Mouse (Mus musculus): Measurements from ENCODE around the gene Upk3b.

Upk3b gene

DNA sequence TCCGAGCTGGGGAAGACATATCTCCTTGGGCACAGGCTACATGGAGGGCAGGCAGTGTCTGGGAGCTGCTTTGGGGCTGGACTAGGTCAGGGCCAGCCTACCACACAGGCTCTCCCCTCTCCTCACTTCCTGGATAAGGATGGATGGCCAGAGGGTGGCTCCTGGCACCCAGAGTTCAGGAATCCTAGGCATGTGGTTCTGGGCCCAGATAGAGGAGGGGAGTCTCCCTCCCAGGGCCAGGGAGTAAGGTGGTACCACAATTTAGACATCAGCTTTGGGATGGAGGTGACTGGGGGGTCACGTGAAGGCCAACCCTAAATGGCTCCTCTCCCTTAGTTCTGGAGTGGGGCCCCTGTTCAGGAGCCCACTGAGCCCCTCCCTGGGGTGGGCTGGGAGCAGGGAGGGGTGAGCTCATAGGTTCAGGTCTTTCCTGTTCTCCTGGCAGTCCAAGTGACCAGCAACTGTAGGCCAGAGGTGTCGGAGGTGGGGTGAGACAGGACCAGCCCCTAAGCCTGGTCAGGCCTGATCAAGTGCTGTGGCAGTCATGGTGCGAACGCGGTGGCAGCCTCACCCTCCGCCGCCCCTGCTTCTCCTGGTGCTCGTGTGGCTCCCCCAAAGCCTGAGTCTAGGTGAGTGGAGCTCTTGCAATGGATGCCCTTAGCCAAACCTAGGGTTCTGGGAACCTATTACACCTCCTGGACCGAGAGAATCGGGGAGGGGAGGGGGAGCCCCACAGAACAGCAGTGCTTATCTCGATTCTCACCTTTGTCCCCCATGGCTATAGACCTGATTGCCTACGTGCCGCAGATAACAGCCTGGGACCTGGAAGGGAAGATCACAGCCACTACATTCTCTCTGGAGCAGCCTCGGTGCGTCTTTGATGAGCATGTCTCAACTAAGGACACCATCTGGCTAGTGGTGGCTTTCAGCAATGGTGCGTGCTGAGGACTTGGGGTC, at the start of gene Upk3b:
Gene Upk3b, plus strand, starts transcription at position 239 of the 957 bp plus-strand sequence.
- no peak for DNase-seq (ENCODE audit: low spot score in 2 of 2)

DNA sequence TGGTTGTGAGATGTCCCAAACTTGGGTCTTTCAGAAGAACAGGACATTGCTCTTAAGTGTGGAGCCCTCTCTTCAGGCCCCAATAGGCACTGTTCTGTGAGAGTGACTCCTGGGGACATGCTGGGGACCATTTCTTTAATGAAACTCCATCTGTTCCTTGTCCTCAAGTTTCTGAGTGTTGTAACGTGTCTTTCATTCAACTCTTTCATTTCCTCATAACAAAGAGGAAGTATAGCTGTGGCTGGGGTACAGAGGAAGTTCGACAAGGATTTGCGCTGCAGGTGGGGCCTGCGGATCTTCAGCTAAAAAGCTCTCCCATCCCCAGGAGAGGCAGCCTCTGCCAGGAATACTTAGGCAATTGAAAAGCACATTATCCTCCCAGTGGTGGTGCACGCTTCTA, 47.7 kb upstream of the Upk3b start:
- peak in 1 of 2 experiments; percentile 22 for DNase-seq (ENCODE audit: low spot score in 2 of 2)

DNA sequence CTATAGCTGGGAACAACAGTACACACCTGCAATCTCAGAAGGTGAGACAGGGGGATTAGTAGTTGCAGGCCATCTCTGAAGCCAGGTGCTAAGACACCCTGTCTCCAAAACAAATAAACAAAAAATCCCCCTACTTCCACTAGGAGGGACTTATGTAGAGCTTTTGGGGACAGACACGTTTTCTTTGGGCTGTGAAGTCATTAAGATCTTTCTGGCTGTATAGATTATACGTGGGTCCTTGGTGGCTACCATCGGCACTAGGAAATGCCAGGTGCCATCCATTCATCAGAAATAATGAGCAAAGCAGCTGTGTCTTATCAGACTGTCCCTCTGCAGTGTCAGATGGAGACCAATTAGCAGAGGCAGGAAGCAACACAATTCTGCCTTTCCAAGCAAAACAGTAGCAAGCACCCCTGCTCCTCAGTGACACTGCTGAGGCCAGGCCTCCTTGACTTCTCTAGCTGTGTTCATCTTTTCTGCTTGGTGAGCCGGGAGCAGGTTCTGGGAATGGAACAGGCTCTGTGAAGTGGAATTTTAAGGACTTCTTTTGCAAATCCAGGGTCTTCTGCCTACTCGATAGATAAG, 44.8 kb upstream of the Upk3b start:
- DNase-seq (ENCODE audit: low spot score in 2 of 2): no peak

DNA sequence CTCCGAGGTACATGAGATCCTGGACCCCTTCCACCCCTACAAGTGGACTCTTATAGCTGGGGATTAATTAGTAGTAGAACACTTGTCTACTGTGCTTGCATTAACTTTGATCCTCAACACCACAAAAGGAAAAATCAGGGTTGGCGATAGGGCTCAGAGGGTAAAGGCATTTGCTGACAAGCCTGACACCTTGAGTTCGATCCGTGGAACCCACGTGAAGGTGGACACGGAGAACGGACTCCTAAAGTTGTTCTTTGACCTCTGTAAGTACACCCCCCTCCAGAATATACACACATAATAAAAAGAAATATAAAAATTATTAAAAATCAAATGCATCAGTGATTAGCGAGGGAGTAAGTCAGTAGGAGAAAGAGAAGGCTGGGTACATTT, 44.0 kb upstream of the Upk3b start:
- no peak for DNase-seq (ENCODE audit: low spot score in 2 of 2)

DNA sequence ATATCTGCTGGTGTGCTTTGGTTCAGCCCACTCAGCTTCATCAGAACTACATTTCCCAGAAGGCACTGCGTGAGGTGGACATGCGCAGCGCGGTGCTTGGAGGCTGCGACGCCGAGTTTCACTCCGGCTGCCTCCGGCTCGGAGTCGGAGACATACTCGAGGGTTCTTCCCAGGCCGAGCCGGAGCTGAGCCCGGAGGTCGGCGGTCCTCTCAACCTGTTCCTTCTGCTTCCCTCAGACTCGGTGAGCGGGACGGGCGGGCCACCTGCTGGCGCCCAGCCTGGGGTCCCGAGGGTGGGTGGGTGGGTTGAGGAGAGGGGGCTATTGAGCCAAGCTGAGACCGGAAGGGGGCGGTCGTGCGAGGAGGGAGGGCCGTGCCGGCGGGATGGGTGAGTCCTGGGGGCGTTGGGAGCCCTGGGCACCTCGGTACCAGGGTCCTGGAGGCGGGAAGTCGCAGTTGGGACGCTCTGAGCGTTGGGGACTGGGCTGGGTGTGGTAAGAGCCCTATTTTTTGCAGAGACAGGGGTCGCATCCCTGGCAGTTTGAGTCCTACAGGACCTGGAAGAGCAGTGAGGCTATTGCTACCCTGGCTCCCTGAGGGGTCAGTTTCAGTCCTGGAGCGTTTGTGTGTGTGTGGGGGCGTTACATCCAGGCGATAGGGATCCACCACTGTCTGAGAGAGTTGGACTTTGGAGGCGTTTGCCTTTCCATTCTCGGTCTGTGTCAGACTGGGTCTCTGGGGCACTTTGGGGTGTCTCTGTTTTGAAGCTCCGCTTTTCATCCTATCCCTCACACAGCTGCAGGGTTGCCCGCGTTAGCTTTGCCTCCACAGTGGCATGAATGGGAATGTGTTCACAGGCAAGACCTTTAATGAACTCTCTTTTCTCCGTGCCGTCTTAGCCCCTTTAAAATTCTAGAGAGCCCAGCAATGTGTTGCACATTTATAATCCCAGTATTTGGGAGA, 43.3 kb upstream of the Upk3b start, which contains the start of gene Dtx2:
Gene Dtx2, plus strand, starts transcription at position 76 of the 963 bp plus-strand sequence.
- peak; percentile 87 to 92 for DNase-seq (ENCODE audit: low spot score in 2 of 2)

DNA sequence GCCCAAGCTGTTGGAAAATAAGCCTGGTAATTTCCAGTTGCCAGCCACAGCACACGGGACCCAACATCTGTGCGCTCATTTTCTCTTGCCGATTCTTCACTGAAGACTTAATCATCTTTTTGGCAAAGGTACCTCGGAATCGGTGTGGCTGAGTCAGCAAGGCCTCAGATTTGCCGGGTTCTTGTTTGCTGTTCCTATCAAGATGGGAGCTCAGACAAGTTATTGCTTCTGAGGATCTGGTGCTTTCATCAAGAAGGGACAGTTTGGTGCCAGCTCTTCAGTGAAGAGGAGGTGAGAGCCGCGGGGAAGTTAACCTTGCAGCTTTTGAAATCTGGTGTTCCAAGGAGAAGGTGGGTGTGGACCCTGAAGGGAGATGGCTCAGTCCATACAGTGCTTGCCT, 42.1 kb upstream of the Upk3b start:
- no peak for DNase-seq (ENCODE audit: low spot score in 2 of 2)

DNA sequence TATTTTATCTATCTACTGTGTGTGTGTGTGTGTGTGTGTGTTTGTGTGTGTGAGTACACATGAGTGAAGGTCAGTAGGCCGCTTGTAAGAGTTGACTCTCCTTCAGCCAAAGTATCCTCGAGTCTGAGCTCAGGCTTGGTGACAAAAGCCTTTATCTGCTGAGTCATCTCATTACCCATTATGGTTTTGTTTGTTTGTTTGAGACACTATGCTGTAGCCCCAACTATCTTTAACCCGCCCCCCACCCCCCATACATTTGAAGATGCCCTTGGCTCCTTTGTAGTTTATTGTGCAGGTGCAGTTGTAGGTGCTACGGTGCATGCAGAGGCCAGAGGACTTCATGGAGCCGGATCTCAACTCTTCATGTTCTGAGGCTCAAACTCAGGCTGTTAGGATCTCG, 37.1 kb upstream of the Upk3b start:
- DNase-seq (ENCODE audit: low spot score in 2 of 2): no peak

DNA sequence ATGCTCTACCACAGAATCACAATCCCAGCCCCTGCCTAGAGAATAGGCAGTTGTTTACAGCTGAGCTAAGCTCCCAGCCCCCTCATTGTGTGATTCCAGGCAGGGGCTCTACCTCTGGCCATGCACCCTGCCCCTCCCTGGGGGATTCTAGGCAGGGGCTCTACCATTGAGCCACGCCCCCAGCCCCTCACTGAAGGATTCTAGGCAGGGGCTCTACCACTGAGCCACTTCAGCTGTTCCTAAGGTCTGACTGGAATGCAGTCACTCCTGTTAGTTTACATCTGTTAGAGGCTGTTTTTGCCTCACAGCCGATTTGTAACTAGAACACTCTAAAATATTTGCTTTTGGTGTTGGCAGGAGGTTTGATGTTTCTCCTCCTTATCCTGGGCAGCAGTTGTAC, 36.0 kb upstream of the Upk3b start:
- no peak for DNase-seq (ENCODE audit: low spot score in 2 of 2)

DNA sequence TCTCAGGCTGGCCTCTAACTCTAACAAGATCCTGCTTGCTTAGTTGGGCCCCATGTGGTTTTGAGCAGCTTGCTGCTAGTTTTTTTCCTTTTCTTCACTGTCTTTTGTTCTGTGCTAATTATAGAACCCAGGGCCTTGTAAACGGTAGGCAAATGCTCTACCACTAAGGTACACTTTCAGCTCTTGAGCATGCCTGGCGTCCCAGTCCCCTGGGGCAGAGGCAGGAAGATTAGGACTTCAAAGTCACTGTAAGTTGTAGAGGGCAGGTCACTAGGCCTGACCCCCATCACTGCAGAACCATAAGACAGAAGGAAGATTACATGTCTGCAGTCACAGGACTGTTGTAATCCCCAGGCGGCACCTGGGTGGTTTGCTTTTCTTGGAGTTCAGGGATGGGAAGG, 35.5 kb upstream of the Upk3b start:
- peak; percentile 11 to 25 for DNase-seq (ENCODE audit: low spot score in 2 of 2)

DNA sequence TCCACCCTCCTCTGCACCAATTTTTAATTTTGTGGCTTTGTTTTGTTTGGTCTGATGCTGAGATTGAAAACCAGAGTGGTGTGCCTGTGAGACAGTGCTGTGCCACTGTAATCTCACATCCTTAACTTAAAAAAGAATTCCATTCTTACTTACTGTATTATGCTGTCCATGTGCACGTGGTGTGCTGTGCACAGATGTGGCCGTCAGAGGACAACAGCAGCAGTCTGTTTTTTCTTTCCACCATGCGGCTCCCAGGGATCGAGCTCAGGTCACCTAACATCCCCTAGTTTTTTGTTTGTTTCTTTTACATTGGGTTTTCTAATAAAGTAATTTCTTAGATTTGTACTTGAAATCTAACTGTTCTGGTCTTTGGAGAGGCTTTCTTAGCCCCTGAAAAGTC, 33.8 kb upstream of the Upk3b start:
- DNase-seq (ENCODE audit: low spot score in 2 of 2): no peak

DNA sequence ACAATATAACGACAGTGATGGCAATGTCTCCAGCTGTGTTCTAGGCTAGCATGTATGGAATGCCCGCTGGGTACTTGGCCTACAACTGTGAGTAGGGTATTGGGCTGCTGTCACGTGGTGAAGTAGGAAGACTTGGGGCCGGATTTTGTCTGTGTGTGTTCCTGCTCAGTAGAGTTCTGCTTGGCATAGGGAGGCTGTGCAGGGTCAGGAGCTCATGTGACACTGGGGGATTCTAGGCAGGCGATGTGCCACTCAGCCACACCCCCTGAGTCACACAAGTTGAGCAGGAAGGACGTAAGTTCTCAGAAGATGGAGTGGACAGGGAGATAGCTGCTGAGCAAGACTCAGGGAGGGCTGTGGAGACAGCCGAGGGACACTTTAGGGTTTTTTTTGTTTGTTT, 30.6 kb upstream of the Upk3b start:
- no peak for DNase-seq (ENCODE audit: low spot score in 2 of 2)

DNA sequence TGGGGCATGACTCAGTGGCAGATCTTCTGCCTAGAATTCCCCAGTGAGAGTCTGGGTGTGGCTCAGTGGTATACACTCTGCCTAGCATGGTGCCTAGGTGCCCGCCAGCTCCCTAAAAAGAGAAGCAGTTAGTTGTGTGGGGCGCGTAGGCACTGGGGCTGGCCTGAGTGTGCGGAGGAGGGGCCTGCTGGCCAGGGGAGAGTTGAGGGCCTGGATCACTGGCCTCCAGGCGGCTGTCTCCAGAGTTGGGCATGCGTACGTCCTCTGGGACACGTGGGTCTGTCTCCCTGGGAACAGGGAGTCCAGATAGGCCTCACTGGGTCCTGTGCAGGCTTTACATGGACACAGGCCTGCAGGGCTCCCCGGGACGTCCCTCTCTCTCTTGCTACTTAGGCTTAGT, 23.4 kb upstream of the Upk3b start:
- no peak for DNase-seq (ENCODE audit: low spot score in 2 of 2)

DNA sequence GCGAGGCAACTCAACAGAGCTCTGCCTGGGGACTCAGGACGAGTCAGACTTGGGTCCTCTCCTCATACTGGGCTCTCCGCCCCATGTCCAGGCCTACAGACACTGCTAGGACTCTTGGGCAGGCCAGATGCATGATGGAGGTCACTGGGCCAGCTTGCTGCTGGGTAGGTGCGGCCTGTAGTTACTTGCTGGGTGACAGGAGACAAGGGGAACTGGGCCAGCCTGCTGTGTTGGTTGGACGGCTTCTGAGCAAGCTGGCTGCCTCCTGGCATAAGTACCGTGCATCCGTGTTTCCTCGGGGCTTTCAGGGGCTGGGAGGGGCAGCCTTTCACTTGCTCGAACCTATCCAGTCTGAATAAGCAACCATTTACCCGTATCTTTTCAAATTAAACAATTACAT, 22.7 kb upstream of the Upk3b start:
- DNase-seq (ENCODE audit: low spot score in 2 of 2): no peak

DNA sequence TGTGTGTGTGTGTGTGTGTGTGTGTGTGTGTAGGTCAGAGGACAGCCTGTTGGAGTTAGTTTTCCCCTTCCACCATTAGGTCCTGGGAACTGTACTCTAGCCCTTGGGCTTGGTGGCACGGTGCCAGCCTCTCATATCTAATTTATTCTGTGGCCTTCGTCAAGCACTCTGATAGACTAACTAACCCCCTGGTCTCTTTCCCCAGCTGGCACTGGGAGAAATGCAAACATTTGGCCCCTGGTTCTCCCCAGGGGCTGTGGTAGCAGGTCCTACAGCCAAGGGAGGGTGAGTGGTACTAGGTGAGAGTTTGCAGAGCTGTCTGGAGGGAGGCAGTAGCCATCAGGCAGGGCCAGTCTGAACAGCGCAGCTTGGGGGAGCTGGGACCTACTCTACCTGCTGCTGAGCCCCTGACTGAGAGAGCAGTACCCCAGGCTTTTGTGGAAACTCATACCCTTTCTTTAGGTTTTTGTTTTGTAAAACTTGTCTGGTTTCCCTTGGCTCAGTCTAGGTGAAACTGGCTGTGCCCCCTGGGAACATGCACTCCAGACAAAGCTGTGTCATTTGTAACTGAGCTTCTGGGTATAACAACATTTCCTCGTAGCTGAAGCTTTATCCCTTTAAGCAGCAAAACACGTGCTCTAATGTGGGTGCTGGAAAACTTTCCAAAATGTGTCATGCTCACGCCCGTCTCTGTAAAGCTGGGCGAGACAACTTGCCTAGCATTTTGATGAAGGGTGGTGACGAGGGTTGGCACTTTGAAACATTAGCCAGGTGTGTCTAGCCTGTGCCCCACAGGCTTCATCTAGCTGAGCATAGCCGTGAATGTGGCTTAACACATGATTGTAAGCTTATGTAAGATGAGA, 22.1 kb upstream of the Upk3b start:
- no peak for DNase-seq (ENCODE audit: low spot score in 2 of 2)

DNA sequence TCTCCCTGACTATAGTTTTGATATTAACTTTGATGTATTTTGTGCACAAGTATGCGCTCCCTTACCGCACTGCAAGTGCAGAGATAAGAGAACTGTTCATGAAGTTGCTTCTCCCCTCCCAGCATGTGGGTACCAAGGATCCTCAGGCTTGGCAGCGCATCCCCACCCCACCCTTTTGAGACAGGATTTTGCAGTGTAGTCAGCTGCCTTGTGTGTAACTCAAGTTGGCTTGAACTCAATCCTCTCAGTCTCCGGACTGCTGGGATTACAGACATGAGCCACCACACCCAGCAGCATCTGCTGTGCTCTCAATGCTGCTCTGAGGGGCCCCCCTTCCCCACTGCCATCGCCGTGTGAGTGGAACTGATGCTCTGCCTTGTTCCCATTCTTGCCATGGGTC, 21.0 kb upstream of the Upk3b start:
- no peak for DNase-seq (ENCODE audit: low spot score in 2 of 2)

DNA sequence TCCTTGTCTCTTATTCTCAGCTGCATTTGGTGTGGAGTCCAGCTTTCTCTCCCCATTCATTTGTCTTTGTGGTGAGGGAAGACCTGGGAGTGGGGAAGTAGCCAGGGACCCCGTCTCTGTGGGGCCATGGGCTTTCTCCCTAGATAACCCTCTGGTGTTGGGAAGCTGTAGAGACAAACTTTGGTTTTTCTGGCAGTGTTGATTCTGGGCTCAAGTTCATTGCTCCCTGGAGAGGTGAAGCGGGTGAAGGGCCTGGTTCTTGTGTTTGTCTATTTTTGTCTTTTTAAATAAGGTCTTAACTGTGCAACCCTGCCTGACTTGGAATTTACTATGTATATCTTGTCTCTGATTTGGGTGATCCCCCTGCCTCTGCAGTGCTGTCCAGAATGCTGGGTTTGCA, 19.6 kb upstream of the Upk3b start:
- DNase-seq (ENCODE audit: low spot score in 2 of 2): no peak

DNA sequence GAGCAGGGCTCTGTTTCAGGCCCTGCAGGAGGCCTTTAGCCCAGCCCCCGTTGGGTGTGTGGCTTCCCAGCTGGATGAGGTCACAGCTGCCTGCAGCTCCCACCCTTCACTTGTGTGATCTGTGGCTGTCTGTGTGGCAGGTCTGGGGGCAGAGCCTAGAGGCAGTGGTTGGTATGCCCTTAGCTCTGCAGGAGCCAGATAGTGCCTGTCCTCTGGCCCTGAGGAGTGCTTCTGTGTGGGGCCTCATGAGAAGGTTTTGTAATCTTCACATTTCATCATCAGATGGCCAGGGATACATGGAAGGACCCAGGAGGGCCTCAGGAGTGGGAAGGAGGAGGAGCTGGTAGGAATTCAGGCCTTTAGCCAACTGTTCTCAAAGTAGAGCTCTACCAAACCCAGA, 18.4 kb upstream of the Upk3b start:
- no peak for DNase-seq (ENCODE audit: low spot score in 2 of 2)

DNA sequence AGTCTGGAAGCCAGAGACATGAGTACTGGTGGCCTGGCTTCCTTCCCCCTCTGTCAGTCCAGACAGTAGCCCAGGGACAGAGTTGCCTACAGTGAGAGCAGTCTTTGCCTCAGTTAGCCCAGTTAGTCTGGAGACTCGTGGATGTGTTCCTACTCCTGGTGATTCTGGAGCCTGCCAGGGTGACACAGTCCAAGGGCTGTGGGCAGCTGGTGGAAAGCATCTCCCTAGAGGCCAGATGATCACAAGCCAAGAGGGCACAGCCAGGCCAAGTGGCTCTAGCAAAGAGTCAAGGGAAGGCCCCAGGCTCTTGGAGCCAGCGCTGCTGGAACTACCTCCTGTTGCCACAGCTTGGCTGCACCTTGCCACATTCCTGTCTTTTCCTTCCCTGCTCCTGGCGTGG, 12.6 kb upstream of the Upk3b start:
- DNase-seq (ENCODE audit: low spot score in 2 of 2): no peak

DNA sequence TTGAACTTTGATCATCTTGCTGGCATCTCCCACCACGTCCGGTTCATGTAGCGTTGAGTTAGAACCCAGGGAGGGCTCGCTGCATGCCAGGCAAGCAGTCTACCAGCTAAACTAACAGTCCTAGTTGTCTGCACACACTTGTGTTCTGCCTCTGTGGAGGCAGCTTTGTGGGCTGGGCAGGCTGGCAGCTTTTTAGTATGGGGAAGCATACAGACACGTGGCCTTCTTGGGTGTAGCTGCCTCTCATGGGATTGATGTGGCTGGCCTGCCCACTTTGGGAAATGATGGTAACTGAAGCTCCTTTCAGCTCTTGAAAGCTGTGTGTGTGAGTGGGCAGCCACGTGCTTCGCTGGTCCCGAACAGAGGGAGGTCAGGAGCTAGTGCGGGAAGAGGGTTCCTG, 11.4 kb upstream of the Upk3b start:
- no peak for DNase-seq (ENCODE audit: low spot score in 2 of 2)

DNA sequence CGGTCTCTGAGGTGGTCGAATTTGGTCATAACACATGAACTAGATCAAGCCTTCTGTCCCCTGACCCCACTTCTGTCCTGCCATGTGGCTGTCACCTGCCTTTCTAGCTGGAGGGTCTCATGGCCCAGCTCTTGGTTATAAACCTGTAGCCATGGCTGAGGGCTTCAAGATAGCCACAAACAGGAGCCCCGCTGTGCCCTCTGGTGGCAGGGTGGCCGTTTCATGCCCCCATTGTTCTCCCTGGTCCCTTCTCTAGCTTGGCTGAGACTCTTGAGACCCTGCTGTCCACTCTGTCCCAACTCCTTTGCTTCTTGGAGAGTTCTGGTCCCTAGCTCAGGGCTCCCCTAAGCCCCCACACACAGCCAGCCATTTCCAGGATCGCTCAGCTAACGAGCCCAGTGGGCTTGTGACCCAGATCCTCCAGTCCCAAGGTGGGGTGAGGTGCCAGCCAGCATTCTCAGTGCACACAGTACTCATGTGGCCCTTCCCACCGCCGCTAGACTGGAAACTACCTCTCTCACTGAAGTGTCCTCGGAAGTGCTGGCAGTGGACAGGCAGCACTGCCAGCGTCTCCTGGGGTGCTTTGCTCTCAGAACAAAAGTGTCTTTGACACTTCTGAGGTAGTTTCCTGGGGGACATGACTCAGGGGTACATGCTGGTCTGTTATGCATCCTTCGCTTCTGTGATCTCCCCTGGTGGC, 10.5 kb upstream of the Upk3b start:
- peak in 1 of 2 experiments; percentile 23 for DNase-seq (ENCODE audit: low spot score in 2 of 2)

DNA sequence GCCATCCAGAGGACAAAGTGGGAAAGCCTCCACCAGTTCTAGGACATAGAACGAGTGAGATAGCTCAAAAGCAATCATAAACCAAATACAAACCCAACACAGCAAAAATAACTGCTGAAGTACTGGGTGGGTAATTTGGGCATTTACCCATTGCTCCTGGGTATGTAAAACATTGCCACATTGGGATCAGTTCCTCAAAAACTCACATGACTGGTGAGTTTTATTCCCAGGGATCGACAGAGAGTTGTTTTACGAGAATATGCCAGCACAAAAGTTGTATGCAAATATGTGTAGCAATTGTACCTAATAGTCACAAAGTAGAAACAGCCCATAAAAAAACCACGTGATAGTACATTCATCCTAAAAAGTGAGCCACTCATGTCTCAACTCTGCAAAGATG, 3.4 kb upstream of the Upk3b start:
- no peak for DNase-seq (ENCODE audit: low spot score in 2 of 2)

All from thymus, postnatal 10 days (tissue).